ENCODE assay signal across 31 mouse cellular contexts in the genomic region with DNA sequence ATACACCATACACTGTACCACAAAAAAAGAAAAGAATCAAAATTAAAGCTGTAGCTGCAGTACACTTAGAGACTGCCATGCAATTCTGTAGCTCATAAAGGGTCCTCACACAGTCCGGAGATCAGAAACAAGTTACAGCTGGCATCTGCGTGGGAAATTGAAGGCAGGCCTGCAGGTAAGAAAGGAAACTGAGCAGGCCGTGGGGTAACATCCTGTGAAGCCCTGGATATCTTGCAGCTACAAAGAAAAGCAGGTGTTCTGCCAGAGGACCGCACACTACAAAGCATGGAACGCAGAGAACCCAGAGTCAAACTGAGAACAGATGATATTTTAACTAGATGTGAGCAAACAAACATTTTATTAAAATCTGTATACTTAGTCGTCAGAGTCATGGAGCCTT. TPM values are rescaled to one million over a fixed set of nuclear protein-coding genes. Genes with fewer than 3 reads are reported as not detected.
A peak's percentile ranks its signal among the peaks of the same experiment; 100 is the strongest.
DNase-seq lines count a peak whose midpoint lies in the region; ATAC-seq lines count a peak whose summit lies in the region.
"Had no signal": no experiment of that assay in that cellular context is flagged by ENCODE, and none has a peak within 500 bp of the region (broad histone marks: within the 10 kb centered on the region; RNA-seq: fewer than 3 reads in every experiment).

No protein-coding gene starts in this region.

- DNase-seq in A20 (ENCODE audit: low read depth, low spot score): peak; percentile 45
- DNase-seq in thymus, postnatal 10 days (ENCODE audit: low spot score in 2 of 2): peak; percentile 67 to 72
- DNase-seq in right cerebral cortex, postnatal 10 days (ENCODE audit: low spot score in 2 of 2): no peak
- no peak for DNase-seq in kidney, postnatal 36 days
- DNase-seq: adrenal gland, postnatal 36 days; cerebellum, adult 18-20 months; cerebellum, postnatal 14 days; gastrocnemius, postnatal 36 days; heart, adult 2 months; heart, postnatal 4 days; kidney, postnatal 4 days; layer of hippocampus, postnatal 36 days; left cerebral cortex, postnatal 4 days; liver, postnatal 0 days; lung, postnatal 4 days; retina, postnatal 1 day; right cerebral cortex, postnatal 25 days had no signal

- no peaks in the 10 kb centered on the region for H3K4me1 ChIP-seq in hindbrain, embryonic 16.5 days (ENCODE audit: control insufficient read depth, insufficient read depth, low read depth, low read length)
- H3K4me1 ChIP-seq: intestine, embryonic 15.5 days; midbrain, embryonic 13.5 days; neural tube, embryonic 15.5 days had no signal

- no peak overlapping the region for H3K4me2 ChIP-seq in hindbrain, embryonic 16.5 days (ENCODE audit: low read length)
- H3K4me2 ChIP-seq: hindbrain, embryonic 14.5 days; intestine, embryonic 15.5 days; liver, embryonic 12.5 days; midbrain, embryonic 13.5 days; neural tube, embryonic 15.5 days; stomach, embryonic 15.5 days had no signal

- no peak overlapping the region for H3K27ac ChIP-seq in hindbrain, embryonic 16.5 days (ENCODE audit: low read depth, low read length)
- H3K27ac ChIP-seq: heart, adult 2 months; hindbrain, embryonic 14.5 days; intestine, embryonic 15.5 days; liver, embryonic 12.5 days; midbrain, embryonic 13.5 days; neural tube, embryonic 15.5 days; stomach, embryonic 15.5 days had no signal

- no peak overlapping the region for H3K4me3 ChIP-seq in hindbrain, embryonic 16.5 days (ENCODE audit: low read length)
- H3K4me3 ChIP-seq: heart, adult 2 months; intestine, embryonic 15.5 days; liver, embryonic 12.5 days; megakaryocyte, embryonic 14.5 days; midbrain, embryonic 13.5 days; neural tube, embryonic 15.5 days; stomach, embryonic 15.5 days had no signal

- 88% methylated on average over 6 of the region's 6 CpGs for WGBS in hindbrain, embryonic 16.5 days

- no peak overlapping the region for H3K9ac ChIP-seq in hindbrain, embryonic 16.5 days (ENCODE audit: low read depth, low read length)
- H3K9ac ChIP-seq: hindbrain, embryonic 14.5 days; intestine, embryonic 15.5 days; liver, embryonic 12.5 days; liver, postnatal 0 days; midbrain, embryonic 13.5 days; neural tube, embryonic 15.5 days; stomach, embryonic 15.5 days had no signal

- H3K36me3 ChIP-seq in hindbrain, embryonic 16.5 days (ENCODE audit: control insufficient read depth, insufficient read depth, low read length): no peaks in the 10 kb centered on the region
- H3K36me3 ChIP-seq: intestine, embryonic 15.5 days; liver, embryonic 12.5 days; midbrain, embryonic 13.5 days; neural tube, embryonic 15.5 days; stomach, embryonic 15.5 days had no signal

- H3K27me3 ChIP-seq in hindbrain, embryonic 16.5 days (replicated peaks; ENCODE audit: control insufficient read depth, insufficient read depth, low read length): no peaks in the 10 kb centered on the region
- H3K27me3 ChIP-seq: intestine, embryonic 15.5 days; megakaryocyte, embryonic 14.5 days; midbrain, embryonic 13.5 days; neural tube, embryonic 15.5 days; Patski; stomach, embryonic 15.5 days had no signal

- no peaks in the 10 kb centered on the region for H3K9me3 ChIP-seq in hindbrain, embryonic 16.5 days (ENCODE audit: control insufficient read depth, low read length)
- H3K9me3 ChIP-seq: intestine, embryonic 15.5 days; liver, embryonic 12.5 days; megakaryocyte, embryonic 14.5 days; midbrain, embryonic 13.5 days; neural tube, embryonic 15.5 days; stomach, embryonic 15.5 days had no signal

- peak; percentile 57 for ATAC-seq in CD4-positive, CD25-positive, alpha-beta regulatory T cell, adult 4 months
- peak; percentile 59 for ATAC-seq in inflammation-experienced regulatory T-cells, adult 6 months
- ATAC-seq in erythroid progenitor cell, adult 5-6 weeks (replicated peaks; ENCODE audit: low FRiP score, poor library complexity, severe bottlenecking): no peak
- ATAC-seq in hindbrain, embryonic 16.5 days: no peak
- ATAC-seq: forebrain, embryonic 14.5 days; intestine, embryonic 15.5 days; liver, embryonic 12.5 days; liver, postnatal 0 days; lung, postnatal 0 days; midbrain, embryonic 13.5 days; Patski had no signal

RNA-seq across cellular contexts. Expression of a gene that starts 12.2 kb away (rescaled TPM):
- 10 to 100 TPM; 69.7 to 84.1 TPM for polyA plus RNA-seq in CD4-positive, CD25-positive, alpha-beta regulatory T cell, adult 4 months (2017; shearing (Covaris generic))
- 100 to 1,000 TPM in 1 of 3 experiments, 10 to 100 TPM in 2; 43.2 to 111 (median 94.9) TPM for polyA plus RNA-seq in inflammation-experienced regulatory T-cells, adult 6 months (2017; shearing (Covaris generic))
- total RNA-seq in erythroid progenitor cell, adult 5-6 weeks (2015; ENCODE audit: low replicate concordance): 7.1 and 15.1 TPM in 2 replicates
- total RNA-seq in erythroid progenitor cell, adult 5-6 weeks (2017; ENCODE audit: low replicate concordance): 5.1 and 13.6 TPM in 2 replicates
- polyA plus RNA-seq in hindbrain, embryonic 16.5 days (2015; fragmentation: Nextera tagmentation; extraction: Ambion mirVana): 9.1 and 9.6 TPM in 2 replicates

Comparison
In these comparisons a context has a peak if more than half of its experiments do, and no peak if none do; other contexts are left out.
1. DNase-seq: peak in A20 (single experiment) and thymus, postnatal 10 days (2 of 2); none in right cerebral cortex, postnatal 10 days (0 of 2) and kidney, postnatal 36 days (0 of 2).
2. ATAC-seq: peak in CD4-positive, CD25-positive, alpha-beta regulatory T cell, adult 4 months (single experiment) and inflammation-experienced regulatory T-cells, adult 6 months (single experiment); none in erythroid progenitor cell, adult 5-6 weeks (single experiment) and hindbrain, embryonic 16.5 days (single experiment).